ENCODE assay signal across 8 mouse cellular contexts in genomic region chr10:21996660-21997447, GRCm38 (mm10).
A peak's percentile ranks its signal among the peaks of the same experiment; 100 is the strongest.
DNase-seq lines count a peak whose midpoint lies in the region; ATAC-seq and TF ChIP-seq lines count a peak whose summit lies in the region.

No protein-coding gene starts in this region.

- ATAC-seq in heart, postnatal 0 days (ENCODE audit: insufficient read depth, low read depth) = no peak

- peak in 1 of 2 experiments; percentile 31 for DNase-seq in heart, adult 2 months
- no peak for DNase-seq in heart, adult 9 months (ENCODE audit: low spot score in 2 of 2)
- DNase-seq in lung, adult 2 months = no peak
- DNase-seq in lung, postnatal 25 days (ENCODE audit: low spot score) = no peak
- no peak for DNase-seq in heart, postnatal 0 days (ENCODE audit: low spot score)
- no peak for DNase-seq in MN1 (ENCODE audit: low spot score)
- no peak for DNase-seq in frontal cortex, postnatal 10 days (ENCODE audit: low spot score in 2 of 2)

- 60% methylated on average over 14 of the region's 14 CpGs for WGBS in heart, adult 2 months
- 59% methylated on average over 14 of the region's 14 CpGs for WGBS in lung, adult 2 months
- WGBS in heart, postnatal 0 days = 84% methylated on average over 14 of the region's 14 CpGs

- no peak for TF ChIP-seq CTCF in heart, adult 2 months (IDR thresholded peaks at IDR 0.05)
- no peak for TF ChIP-seq CTCF in lung, adult 2 months (IDR thresholded peaks at IDR 0.05; ENCODE audit: insufficient read depth, low read length)
- no peak for TF ChIP-seq CTCF in heart, postnatal 0 days (IDR thresholded peaks at IDR 0.05; ENCODE audit: low read depth)

- H3K4me2 ChIP-seq in heart, postnatal 0 days (ENCODE audit: low read depth, low read length) = peak overlapping the region; percentile 93
- peak overlapping the region; percentile 94 for H3K4me2 ChIP-seq in myocyte (ENCODE audit: low read depth)

- no peaks in the 10 kb centered on the region for H3K9me3 ChIP-seq in heart, postnatal 0 days (replicated peaks; ENCODE audit: control insufficient read depth, low read length)

- TF ChIP-seq POLR2A in heart, adult 2 months (IDR thresholded peaks at IDR 0.05; ENCODE audit: insufficient read depth, low read depth, low read length) = peak; percentile 17; the same call in 1 of the 2 replicates
- TF ChIP-seq POLR2A in lung, adult 2 months (IDR thresholded peaks at IDR 0.05; ENCODE audit: borderline replicate concordance, extremely low read depth, low read depth, low read length) = no peak; the same call in 1 of the 2 replicates
- no peak for TF ChIP-seq POLR2A in myocyte (IDR thresholded peaks at IDR 0.05; ENCODE audit: insufficient read length, low read depth)

- H3ac ChIP-seq in myocyte (ENCODE audit: control insufficient read depth, insufficient read length) = no peak overlapping the region

- peak overlapping the region; percentile 91 for H3K4me3 ChIP-seq in heart, adult 2 months
- peak overlapping the region; percentile 63 for H3K4me3 ChIP-seq in lung, adult 2 months (replicated peaks; ENCODE audit: extremely low read depth, low read depth, low read length)
- peak overlapping the region; percentile 81 for H3K4me3 ChIP-seq in heart, postnatal 0 days (ENCODE audit: low read depth, low read length)
- H3K4me3 ChIP-seq in myocyte = peak overlapping the region; percentile 68

- no peaks in the 10 kb centered on the region for H3K79me2 ChIP-seq in heart, adult 2 months (replicated peaks; ENCODE audit: control insufficient read depth, insufficient read depth, low read length)
- H3K79me2 ChIP-seq in myocyte (ENCODE audit: control insufficient read depth, insufficient read depth) = peaks cover 16% of the 10 kb centered on the region

- peaks cover 23% of the 10 kb centered on the region for H3K36me3 ChIP-seq in heart, adult 2 months (ENCODE audit: control insufficient read depth, insufficient read depth, low read length)
- H3K36me3 ChIP-seq in heart, postnatal 0 days (replicated peaks; ENCODE audit: control insufficient read depth, insufficient read depth, low read length) = peaks cover 39% of the 10 kb centered on the region
- H3K36me3 ChIP-seq in myocyte (ENCODE audit: control insufficient read depth, insufficient read depth) = peaks cover 35% of the 10 kb centered on the region

- 0 out of 2 replicates have a peak, but pooled peaks have one; percentile 29 for TF ChIP-seq EP300 in heart, adult 2 months (IDR thresholded peaks at IDR 0.05; ENCODE audit: insufficient read depth, low read depth, low read length)
- TF ChIP-seq EP300 in heart, postnatal 0 days (IDR thresholded peaks at IDR 0.05; ENCODE audit: low read depth) = no peak

- H3K27me3 ChIP-seq in heart, adult 2 months (ENCODE audit: control insufficient read depth, insufficient read depth, low read length) = no peaks in the 10 kb centered on the region
- no peaks in the 10 kb centered on the region for H3K27me3 ChIP-seq in heart, postnatal 0 days (ENCODE audit: control insufficient read depth, insufficient read depth, low read length)
- no peaks in the 10 kb centered on the region for H3K27me3 ChIP-seq in myocyte (ENCODE audit: control insufficient read depth, insufficient read depth, insufficient read length)

- intact Hi-C loops in heart, adult 2 months (cut with DNase I) = loop anchor here (1.0 kb wide), 1 partner anchor 532 kb away; no protein-coding TSS in a partner anchor

- H3K27ac ChIP-seq in heart, adult 2 months = peak overlapping the region; percentile 100
- no peak overlapping the region for H3K27ac ChIP-seq in heart, postnatal 0 days (ENCODE audit: low read depth)

- H3K9ac ChIP-seq in heart, adult 2 months (ENCODE audit: low read depth, low read length) = peak overlapping the region; percentile 63
- H3K9ac ChIP-seq in heart, postnatal 0 days (replicated peaks; ENCODE audit: low read depth, low read length) = peak overlapping the region; percentile 56; the same call in 1 of the 2 replicates

- peaks cover 1% of the 10 kb centered on the region; the same call in 1 of the 2 replicates for H3K4me1 ChIP-seq in heart, adult 2 months (ENCODE audit: control insufficient read depth, insufficient read depth, low read length)
- H3K4me1 ChIP-seq in lung, adult 2 months (ENCODE audit: control insufficient read depth, insufficient read depth, low read length) = peaks cover 3% of the 10 kb centered on the region; the same call in 1 of the 2 replicates
- H3K4me1 ChIP-seq in heart, postnatal 0 days (ENCODE audit: control insufficient read depth, insufficient read depth) = no peaks in the 10 kb centered on the region

TF ChIP-seq in myocyte, 11 proteins besides CTCF, POLR2A, EP300 and RAD21:
- TF ChIP-seq CEBPB (IDR thresholded peaks at IDR 0.05; ENCODE audit: insufficient read depth, poor library complexity, severe bottlenecking) (no peak), MAX (IDR thresholded peaks at IDR 0.05; ENCODE audit: low read depth) (no peak), USF1 (IDR thresholded peaks at IDR 0.05; ENCODE audit: low read depth) (no peak), REST (IDR thresholded peaks at IDR 0.05; ENCODE audit: insufficient read depth, insufficient read length) (no peak), TCF12 (IDR thresholded peaks at IDR 0.05; ENCODE audit: insufficient read depth, poor library complexity, severe bottlenecking) (no peak), TCF3 (IDR thresholded peaks at IDR 0.05; ENCODE audit: insufficient read length, low read depth) (no peak), POLR2AphosphoS2 (IDR thresholded peaks at IDR 0.05; ENCODE audit: insufficient read length, low read depth) (no peak), E2F4 (IDR thresholded peaks at IDR 0.05; ENCODE audit: insufficient read depth) (no peak), MYOG (IDR thresholded peaks at IDR 0.05; ENCODE audit: control insufficient read depth in 1 of 3, insufficient read depth in 1 of 3, insufficient read length in 2 of 3, low read depth in 2 of 3) (no peak), SRF (IDR thresholded peaks at IDR 0.05; ENCODE audit: control insufficient read depth, insufficient read length, low read depth) (no peak), MYOD1 (IDR thresholded peaks at IDR 0.05; ENCODE audit: control insufficient read depth in 1 of 3, insufficient read length in 2 of 3, low read depth in 2 of 3) (no peak)
